Mouse (Mus musculus) limb, embryonic 12.5 days (tissue): Measurements from ENCODE around the gene Syne1. TPM values are rescaled to one million over a fixed set of nuclear protein-coding genes. Genes with fewer than 3 reads are reported as not detected.

Experiments used
- ATAC-seq: fragments of 200-750 bp; cut with Nextera tagmentation; 2 replicates; pipeline ENCODE4 v1.8.0; 2017; ENCODE audit warnings: low read depth, moderate TSS enrichment; ENCODE audit not compliant: insufficient number of reproducible peaks, insufficient read depth, low FRiP score, low TSS enrichment
- H3K27ac ChIP-seq: fragments of 300-500 bp; sonication (generic); 2 replicates; pipeline ENCODE4 v1.5.1; 2016; ENCODE audit warnings: mild to moderate bottlenecking, moderate library complexity
- H3K27me3 ChIP-seq: fragments of 300-500 bp; sonication (generic); 2 replicates; pipeline ENCODE4 v1.6.1; 2016; ENCODE audit warnings: mild to moderate bottlenecking, moderate library complexity
- H3K36me3 ChIP-seq: fragments of 300-500 bp; sonication (generic); 2 replicates; pipeline ENCODE4 v1.6.1; 2016; ENCODE audit warnings: mild to moderate bottlenecking, moderate library complexity
- H3K4me1 ChIP-seq: fragments of 300-500 bp; sonication (generic); replicated peaks from 2 replicates; pipeline ENCODE4 v1.6.1; 2016
- H3K4me2 ChIP-seq: fragments of 300-500 bp; sonication (generic); 2 replicates; pipeline ENCODE4 v1.6.1; 2016; ENCODE audit warnings: mild to moderate bottlenecking, moderate library complexity
- H3K4me3 ChIP-seq: fragments of 300-500 bp; sonication (generic); replicated peaks from 2 replicates; pipeline ENCODE4 v1.5.1; 2016; ENCODE audit warnings: mild to moderate bottlenecking
- H3K9ac ChIP-seq: fragments of 300-500 bp; sonication (generic); replicated peaks from 2 replicates; pipeline ENCODE4 v1.6.1; 2016; ENCODE audit warnings: mild to moderate bottlenecking, moderate library complexity
- H3K9me3 ChIP-seq: fragments of 300-500 bp; sonication (generic); 2 replicates; pipeline ENCODE4 v1.6.1; 2016; ENCODE audit warnings: mild to moderate bottlenecking, moderate library complexity
- WGBS: fragments of 180-500 bp; shearing (Covaris S2); methylation state at CpG from one replicate; pipeline ENCODE4 v1.1.7; 2016; 5-methylcytosine and 5-hydroxymethylcytosine counted together
- polyA plus RNA-seq: library from polyadenylated mRNA; unstranded; fragments of >200 nt; fragmentation: Nextera tagmentation; extraction: Ambion mirVana; gene quantifications from 2 replicates; pipeline ENCODE4 v1.2.1, GENCODE M21; 2016

Syne1 gene
- polyA plus RNA-seq, 1 experiment from 2014 or later = 4.6 TPM

- Histone ChIP-seq H3K27ac (no peak overlapping the region), H3K4me1 (peaks cover 10% of the 10 kb centered on the region; the same call in 1 of the 2 replicates), H3K9ac (no peak overlapping the region), H3K9me3 (peaks cover 6% of the 10 kb centered on the region), H3K27me3 (no peaks in the 10 kb centered on the region; the same call in 1 of the 2 replicates), H3K36me3 (no peaks in the 10 kb centered on the region), H3K4me2 (no peak overlapping the region), H3K4me3 (no peak overlapping the region)
- no peak for ATAC-seq
- WGBS = 42% methylated on average over 7 of the region's 7 CpGs
These were observed 255.9 kb downstream of the Syne1 start for GRCm38 (mm10) chr10:5295291-5295891.

GRCm38 (mm10) chr10:5289575-5289909 is 261.7 kb downstream of the Syne1 start:
- Histone ChIP-seq H3K4me3 (no peak overlapping the region), H3K9ac (no peak overlapping the region), H3K4me1 (peaks cover 25% of the 10 kb centered on the region), H3K27me3 (no peaks in the 10 kb centered on the region; the same call in 1 of the 2 replicates), H3K9me3 (peaks cover 10% of the 10 kb centered on the region), H3K27ac (peak overlapping the region; percentile 92), H3K36me3 (no peaks in the 10 kb centered on the region), H3K4me2 (peak overlapping the region; percentile 48)
- 68% methylated on average over 5 of the region's 5 CpGs for WGBS
- ATAC-seq = no peak

GRCm38 (mm10) chr10:5288716-5289574 is 262.3 kb downstream of the Syne1 start:
- peak; percentile 95 for ATAC-seq
- peaks cover 10% of the 10 kb centered on the region for H3K9me3 ChIP-seq
- 20% methylated on average over 19 of the region's 19 CpGs for WGBS
- H3K9ac ChIP-seq = no peak overlapping the region; the same call in 1 of the 2 replicates
- H3K27me3 ChIP-seq = no peaks in the 10 kb centered on the region; the same call in 1 of the 2 replicates
- no peaks in the 10 kb centered on the region for H3K36me3 ChIP-seq
- H3K27ac ChIP-seq = peak overlapping the region; percentile 92
- H3K4me3 ChIP-seq = peak overlapping the region; percentile 31
- H3K4me2 ChIP-seq = peak overlapping the region; percentile 48
- peaks cover 25% of the 10 kb centered on the region for H3K4me1 ChIP-seq

GRCm38 (mm10) chr10:5288262-5288661 is 263.0 kb downstream of the Syne1 start:
- Histone ChIP-seq H3K36me3 (no peaks in the 10 kb centered on the region), H3K9ac (0 out of 2 replicates have a peak overlapping the region, but pooled peaks have one; percentile 27), H3K4me3 (peak overlapping the region; percentile 31), H3K4me2 (peak overlapping the region; percentile 48), H3K27me3 (no peaks in the 10 kb centered on the region), H3K9me3 (peaks cover 10% of the 10 kb centered on the region), H3K4me1 (peaks cover 25% of the 10 kb centered on the region), H3K27ac (peak overlapping the region; percentile 92; the same call in 1 of the 2 replicates)
- no peak for ATAC-seq
- 64% methylated on average over 6 of the region's 6 CpGs for WGBS

GRCm38 (mm10) chr10:5275769-5276168 is 275.5 kb downstream of the Syne1 start:
- H3K27me3 ChIP-seq = no peaks in the 10 kb centered on the region
- H3K4me1 ChIP-seq = no peaks in the 10 kb centered on the region
- no peak overlapping the region for H3K4me3 ChIP-seq
- ATAC-seq = no peak
- no peak overlapping the region for H3K9ac ChIP-seq
- WGBS = 82% methylated on average over 5 of the region's 5 CpGs
- no peaks in the 10 kb centered on the region for H3K36me3 ChIP-seq
- H3K27ac ChIP-seq = no peak overlapping the region
- H3K4me2 ChIP-seq = no peak overlapping the region
- H3K9me3 ChIP-seq = no peaks in the 10 kb centered on the region

GRCm38 (mm10) chr10:5270641-5271040 is 280.6 kb downstream of the Syne1 start:
- H3K4me3 ChIP-seq = no peak overlapping the region
- no peaks in the 10 kb centered on the region for H3K27me3 ChIP-seq
- H3K9me3 ChIP-seq = no peaks in the 10 kb centered on the region
- no peaks in the 10 kb centered on the region for H3K4me1 ChIP-seq
- H3K4me2 ChIP-seq = no peak overlapping the region
- H3K27ac ChIP-seq = no peak overlapping the region
- 93% methylated on average over 2 of the region's 2 CpGs for WGBS
- no peak overlapping the region for H3K9ac ChIP-seq
- no peak for ATAC-seq
- no peaks in the 10 kb centered on the region for H3K36me3 ChIP-seq

GRCm38 (mm10) chr10:5264418-5264817 is 286.9 kb downstream of the Syne1 start:
- 79% methylated on average over 10 of the region's 10 CpGs for WGBS
- no peaks in the 10 kb centered on the region for H3K9me3 ChIP-seq
- no peaks in the 10 kb centered on the region for H3K27me3 ChIP-seq
- no peaks in the 10 kb centered on the region for H3K36me3 ChIP-seq
- no peak overlapping the region for H3K9ac ChIP-seq
- no peak overlapping the region for H3K27ac ChIP-seq
- H3K4me3 ChIP-seq = no peak overlapping the region
- H3K4me1 ChIP-seq = no peaks in the 10 kb centered on the region
- no peak for ATAC-seq
- H3K4me2 ChIP-seq = no peak overlapping the region

- H3K36me3 ChIP-seq = peaks cover 10% of the 10 kb centered on the region
- H3K27me3 ChIP-seq = no peaks in the 10 kb centered on the region
- no peak overlapping the region for H3K4me2 ChIP-seq
- no peaks in the 10 kb centered on the region for H3K4me1 ChIP-seq
- no peak overlapping the region for H3K27ac ChIP-seq
- ATAC-seq = no peak
- H3K9me3 ChIP-seq = 0 out of 2 replicates have a peak, but pooled peaks cover 9% of the 10 kb centered on the region
- H3K9ac ChIP-seq = no peak overlapping the region
- H3K4me3 ChIP-seq = no peak overlapping the region
- WGBS = 73% methylated on average over 8 of the region's 8 CpGs
These were observed 288.6 kb downstream of the Syne1 start for GRCm38 (mm10) chr10:5262636-5263035.

GRCm38 (mm10) chr10:5256686-5257085 is 294.6 kb downstream of the Syne1 start:
- Histone ChIP-seq H3K4me1 (no peaks in the 10 kb centered on the region), H3K27ac (no peak overlapping the region), H3K27me3 (no peaks in the 10 kb centered on the region), H3K36me3 (peaks cover 30% of the 10 kb centered on the region), H3K9me3 (0 out of 2 replicates have a peak, but pooled peaks cover 13% of the 10 kb centered on the region), H3K4me3 (no peak overlapping the region), H3K4me2 (no peak overlapping the region), H3K9ac (no peak overlapping the region)
- no peak for ATAC-seq

- Histone ChIP-seq H3K27me3 (no peaks in the 10 kb centered on the region), H3K4me2 (no peak overlapping the region), H3K9me3 (0 out of 2 replicates have a peak, but pooled peaks cover 13% of the 10 kb centered on the region), H3K4me3 (no peak overlapping the region), H3K9ac (no peak overlapping the region), H3K36me3 (peaks cover 33% of the 10 kb centered on the region), H3K4me1 (no peaks in the 10 kb centered on the region), H3K27ac (no peak overlapping the region)
- no peak for ATAC-seq
These were observed 297.5 kb downstream of the Syne1 start for GRCm38 (mm10) chr10:5253752-5254151.

GRCm38 (mm10) chr10:5250702-5251101 is 300.6 kb downstream of the Syne1 start:
- ATAC-seq = no peak
- WGBS = 59% methylated on average over 10 of the region's 10 CpGs
- no peaks in the 10 kb centered on the region for H3K4me1 ChIP-seq
- H3K27me3 ChIP-seq = no peaks in the 10 kb centered on the region
- H3K9ac ChIP-seq = no peak overlapping the region
- H3K4me2 ChIP-seq = no peak overlapping the region
- H3K4me3 ChIP-seq = no peak overlapping the region
- no peaks in the 10 kb centered on the region for H3K9me3 ChIP-seq
- peaks cover 19% of the 10 kb centered on the region for H3K36me3 ChIP-seq
- no peak overlapping the region for H3K27ac ChIP-seq
